Mouse (Mus musculus) kidney, adult 2 months (tissue): ENCODE measurements at regions not wholly inside any gene's neighbourhood (a gene's known extent, or its start where the extent isn't known, plus 50 kb on each side); places are given as distances from the start of the nearest gene placed in this dataset.

Experiments
- CTCF ChIP-seq: fragments of 200-500 bp; conservative IDR thresholded peaks from 2 replicates; pipeline ENCODE4 v1.5.1; 2011; ENCODE audit warnings: low read depth, mild to moderate bottlenecking, control low read depth, low read length, moderate library complexity, mixed read lengths; ENCODE audit not compliant: insufficient read depth, insufficient read length
- POLR2A ChIP-seq: fragments of 200-500 bp; IDR thresholded peaks from one replicate; pipeline ENCODE4 v1.6.1; 2011; ENCODE audit warnings: low read depth, low read length, control low read depth

DNA sequence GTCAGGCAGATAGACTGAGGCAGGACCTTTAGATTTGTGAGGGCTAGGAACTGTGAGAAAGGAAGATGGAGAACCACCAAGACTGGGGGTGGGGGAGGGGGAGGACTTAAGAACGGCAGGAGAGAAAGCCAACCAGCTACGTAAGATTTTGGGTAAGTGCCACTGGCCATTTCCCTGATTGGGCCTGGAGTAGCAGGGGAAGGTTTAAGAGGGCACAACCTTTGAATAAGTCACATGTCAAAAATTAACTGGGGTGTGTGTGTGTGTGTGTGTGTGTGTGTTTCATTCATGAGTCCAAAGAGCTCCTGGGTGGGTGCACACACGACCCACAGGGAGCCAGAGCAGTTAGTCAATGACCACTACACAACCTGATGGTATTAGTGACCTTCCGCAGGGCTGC, 161.6 kb upstream of the Ctnnb1 start:
- no peak for TF ChIP-seq POLR2A
- TF ChIP-seq CTCF: no peak
